Mouse (Mus musculus) granulocyte monocyte progenitor cell, adult 5-6 weeks (primary cell): ENCODE measurements around the gene Bcl11b. TPM values are rescaled to one million over a fixed set of nuclear protein-coding genes. Genes with fewer than 3 reads are reported as not detected.

Experiments
- ATAC-seq: replicated peaks from 2 replicates; pipeline ENCODE4 v1.8.0; 2016; ENCODE audit warnings: mild to moderate bottlenecking, moderate TSS enrichment, inconsistent platforms; ENCODE audit not compliant: poor library complexity, severe bottlenecking
- total RNA-seq, 2 experiments: library from RNA; stranded (forward) in 1 of 2; stranded (reverse) in 1 of 2; fragments of 200-712, 200-1000 nt in 1 of 2; fragments of >200 nt in 1 of 2; fragmentation: Nextera tagmentation in 1 of 2; gene quantifications; 2 replicates each; pipeline ENCODE4 v1.2.3; 2014 to 2017

Bcl11b gene
- total RNA-seq, 2 experiments from 2014 or later: not detected

- no peak for ATAC-seq
Observed at GRCm38 (mm10) chr12:107942100-107942499, 61.3 kb downstream of the Bcl11b start.

- ATAC-seq: no peak
Observed at GRCm38 (mm10) chr12:107940774-107941173, 62.6 kb downstream of the Bcl11b start.

GRCm38 (mm10) chr12:107939177-107939576, 64.2 kb downstream of the Bcl11b start:
- no peak for ATAC-seq

- no peak for ATAC-seq
Observed at GRCm38 (mm10) chr12:107936972-107937371, 66.4 kb downstream of the Bcl11b start.

- no peak for ATAC-seq
Observed at GRCm38 (mm10) chr12:107936406-107936805, 67.0 kb downstream of the Bcl11b start.

GRCm38 (mm10) chr12:107934831-107935437, 68.5 kb downstream of the Bcl11b start:
- no peak for ATAC-seq

- no peak for ATAC-seq
Observed at GRCm38 (mm10) chr12:107932140-107932539, 71.3 kb downstream of the Bcl11b start.

- no peak for ATAC-seq
Observed at GRCm38 (mm10) chr12:107931476-107931875, 71.9 kb downstream of the Bcl11b start.

GRCm38 (mm10) chr12:107930611-107931350, 72.6 kb downstream of the Bcl11b start:
- no peak for ATAC-seq

- no peak for ATAC-seq
Observed at GRCm38 (mm10) chr12:107928905-107929304, 74.5 kb downstream of the Bcl11b start.

GRCm38 (mm10) chr12:107928464-107928901, 74.9 kb downstream of the Bcl11b start:
- no peak for ATAC-seq

- ATAC-seq: no peak
Observed at GRCm38 (mm10) chr12:107927961-107928431, 75.4 kb downstream of the Bcl11b start.

- no peak for ATAC-seq
Observed at GRCm38 (mm10) chr12:107926074-107926855, 77.1 kb downstream of the Bcl11b start.

GRCm38 (mm10) chr12:107924696-107925095, 78.7 kb downstream of the Bcl11b start:
- ATAC-seq: no peak

GRCm38 (mm10) chr12:107923963-107924362, 79.4 kb downstream of the Bcl11b start:
- no peak for ATAC-seq

GRCm38 (mm10) chr12:107922180-107922579, 81.2 kb downstream of the Bcl11b start:
- ATAC-seq: no peak

- no peak for ATAC-seq
Observed at GRCm38 (mm10) chr12:107921566-107921965, 81.8 kb downstream of the Bcl11b start.

GRCm38 (mm10) chr12:107921154-107921553, 82.2 kb downstream of the Bcl11b start:
- no peak for ATAC-seq

- no peak for ATAC-seq
Observed at GRCm38 (mm10) chr12:107920716-107921115, 82.7 kb downstream of the Bcl11b start.

- no peak for ATAC-seq
Observed at GRCm38 (mm10) chr12:107920076-107920475, 83.3 kb downstream of the Bcl11b start.

GRCm38 (mm10) chr12:107918779-107919178, 84.6 kb downstream of the Bcl11b start:
- no peak for ATAC-seq
